Mouse (Mus musculus) stomach, embryonic 14.5 days (tissue): ENCODE data around the gene Aasdhppt. TPM values are rescaled to one million over a fixed set of nuclear protein-coding genes. Genes with fewer than 3 reads are reported as not detected.

ENCODE experiments used
- ATAC-seq: fragments of 200-750 bp; cut with Nextera tagmentation; 2 replicates; pipeline ENCODE4 v1.8.0; 2017; ENCODE audit warnings: low read depth, moderate TSS enrichment; ENCODE audit not compliant: insufficient number of reproducible peaks, insufficient read depth, low FRiP score
- H3K27ac ChIP-seq: fragments of 300-500 bp; sonication (generic); 2 replicates; pipeline ENCODE4 v1.5.1; 2014; ENCODE audit warnings: mild to moderate bottlenecking, low read length, moderate library complexity, mixed read lengths
- H3K27me3 ChIP-seq: fragments of 300-500 bp; sonication (generic); 2 replicates; pipeline ENCODE4 v1.6.1; 2014; ENCODE audit warnings: low read length, control low read depth, mixed read lengths; ENCODE audit not compliant: control insufficient read depth, insufficient read depth
- H3K36me3 ChIP-seq: fragments of 300-500 bp; sonication (generic); 2 replicates; pipeline ENCODE4 v1.6.1; 2014; ENCODE audit warnings: mild to moderate bottlenecking, control low read depth, low read length, moderate library complexity, mixed read lengths; ENCODE audit not compliant: control insufficient read depth, insufficient read depth
- H3K4me1 ChIP-seq: fragments of 300-500 bp; sonication (generic); 2 replicates; pipeline ENCODE4 v1.6.1; 2014; ENCODE audit warnings: low read length, control low read depth, mixed read lengths; ENCODE audit not compliant: control insufficient read depth, insufficient read depth
- H3K4me2 ChIP-seq: fragments of 300-500 bp; sonication (generic); replicated peaks from 2 replicates; pipeline ENCODE4 v1.6.1; 2014; ENCODE audit warnings: low read depth, low read length, control low read depth
- H3K4me3 ChIP-seq: fragments of 300-500 bp; sonication (generic); 2 replicates; pipeline ENCODE4 v1.5.1; 2014; ENCODE audit warnings: low read depth, low read length, control low read depth
- H3K9ac ChIP-seq: fragments of 300-500 bp; sonication (generic); replicated peaks from 2 replicates; pipeline ENCODE4 v1.6.1; 2014; ENCODE audit warnings: low read depth, mild to moderate bottlenecking, control low read depth, low read length, moderate library complexity, mixed read lengths
- H3K9me3 ChIP-seq: fragments of 300-500 bp; sonication (generic); 2 replicates; pipeline ENCODE4 v1.6.1; 2016; ENCODE audit warnings: low read depth, low read length, control low read depth; ENCODE audit not compliant: control insufficient read depth
- WGBS: fragments of 180-500 bp; shearing (Covaris S2); extraction: QIAGEN DNeasy Blood & Tissue Kit; methylation state at CpG from one replicate; pipeline ENCODE4 v1.1.7; 2014; 5-methylcytosine and 5-hydroxymethylcytosine counted together
- polyA plus RNA-seq: library from polyadenylated mRNA; unstranded; fragments of >200 nt; fragmentation: Nextera tagmentation; extraction: Ambion mirVana; gene quantifications from 2 replicates; pipeline ENCODE4 v1.2.1, GENCODE M21; 2014

Aasdhppt gene
- polyA plus RNA-seq, 1 experiment from 2014 or later = 34.5 TPM

DNA sequence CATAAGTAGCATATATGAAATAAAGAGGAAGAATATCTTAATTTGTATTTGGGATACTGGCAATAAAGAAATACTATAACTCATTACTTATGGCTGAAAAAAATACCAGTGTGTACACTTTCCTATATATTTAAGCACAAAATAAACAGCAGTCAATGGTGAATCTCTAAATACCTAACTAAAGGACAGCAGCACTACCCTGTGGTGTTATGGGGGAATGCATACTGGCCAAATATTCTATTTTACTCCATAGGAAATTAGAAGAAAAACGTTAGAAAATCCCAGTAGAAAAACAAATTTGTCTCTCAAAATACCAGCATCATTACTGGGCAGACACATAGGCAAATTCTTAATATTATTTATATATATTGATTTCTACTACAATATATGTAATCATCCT is 4.4 kb downstream of the Aasdhppt start:
- H3K4me2 ChIP-seq = no peak overlapping the region
- H3K4me3 ChIP-seq = no peak overlapping the region
- H3K9ac ChIP-seq = no peak overlapping the region
- peaks cover 8% of the 10 kb centered on the region; the same call in 1 of the 2 replicates for H3K4me1 ChIP-seq
- no peak overlapping the region for H3K27ac ChIP-seq
- ATAC-seq = no peak
- H3K27me3 ChIP-seq = no peaks in the 10 kb centered on the region
- WGBS = 62% methylated on average over 1 of the region's 1 CpGs
- H3K9me3 ChIP-seq = no peaks in the 10 kb centered on the region
- peaks cover 14% of the 10 kb centered on the region for H3K36me3 ChIP-seq

DNA sequence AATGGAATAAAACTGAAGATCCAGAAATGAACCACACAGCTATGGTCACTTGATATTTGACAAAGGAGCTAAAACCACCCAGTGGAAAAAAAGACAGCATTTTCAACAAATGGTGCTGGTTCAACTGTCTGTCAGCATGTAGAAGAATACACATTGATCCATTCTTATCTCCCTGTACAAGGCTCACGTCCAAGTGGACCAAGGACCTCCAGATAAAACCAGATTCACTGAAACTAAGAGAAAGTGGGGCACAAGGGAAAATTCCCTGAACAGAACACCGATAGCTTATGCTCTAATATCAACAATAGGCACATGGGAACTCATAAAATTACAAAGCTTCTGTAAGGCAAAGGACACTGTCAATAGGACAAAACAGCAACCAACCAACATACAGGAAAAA is 8.8 kb downstream of the Aasdhppt start:
- WGBS = 89% methylated on average over 2 of the region's 2 CpGs
- H3K4me1 ChIP-seq = no peaks in the 10 kb centered on the region
- H3K9ac ChIP-seq = no peak overlapping the region
- no peak overlapping the region for H3K4me3 ChIP-seq
- peaks cover 14% of the 10 kb centered on the region for H3K36me3 ChIP-seq
- H3K27ac ChIP-seq = no peak overlapping the region
- H3K27me3 ChIP-seq = no peaks in the 10 kb centered on the region
- no peak for ATAC-seq
- H3K9me3 ChIP-seq = no peaks in the 10 kb centered on the region
- no peak overlapping the region for H3K4me2 ChIP-seq

DNA sequence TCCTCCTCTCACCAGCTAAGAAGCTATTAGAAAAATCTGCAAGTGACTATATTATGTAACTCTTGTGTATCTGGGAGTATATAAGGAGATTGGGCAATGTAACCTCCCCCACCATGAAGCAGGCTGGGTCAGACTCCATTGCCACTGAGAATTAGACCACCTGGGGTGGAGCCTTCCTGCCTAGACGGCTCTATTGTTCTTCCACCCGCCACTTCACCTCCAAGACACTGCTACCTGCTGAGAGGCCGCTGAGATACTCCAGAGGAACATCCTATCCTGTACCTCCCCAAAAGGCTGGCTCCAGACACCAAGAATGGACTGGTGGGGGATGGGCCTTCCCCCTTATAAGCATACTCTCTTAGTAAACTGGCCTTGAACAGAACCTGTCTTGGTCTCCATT is 25.4 kb downstream of the Aasdhppt start:
- no peak overlapping the region for H3K27ac ChIP-seq
- no peaks in the 10 kb centered on the region for H3K9me3 ChIP-seq
- H3K4me1 ChIP-seq = no peaks in the 10 kb centered on the region
- ATAC-seq = no peak
- no peak overlapping the region for H3K4me2 ChIP-seq
- H3K9ac ChIP-seq = no peak overlapping the region
- no peaks in the 10 kb centered on the region for H3K27me3 ChIP-seq
- H3K36me3 ChIP-seq = no peaks in the 10 kb centered on the region
- WGBS = 43% methylated on average over 3 of the region's 3 CpGs
- H3K4me3 ChIP-seq = no peak overlapping the region

DNA sequence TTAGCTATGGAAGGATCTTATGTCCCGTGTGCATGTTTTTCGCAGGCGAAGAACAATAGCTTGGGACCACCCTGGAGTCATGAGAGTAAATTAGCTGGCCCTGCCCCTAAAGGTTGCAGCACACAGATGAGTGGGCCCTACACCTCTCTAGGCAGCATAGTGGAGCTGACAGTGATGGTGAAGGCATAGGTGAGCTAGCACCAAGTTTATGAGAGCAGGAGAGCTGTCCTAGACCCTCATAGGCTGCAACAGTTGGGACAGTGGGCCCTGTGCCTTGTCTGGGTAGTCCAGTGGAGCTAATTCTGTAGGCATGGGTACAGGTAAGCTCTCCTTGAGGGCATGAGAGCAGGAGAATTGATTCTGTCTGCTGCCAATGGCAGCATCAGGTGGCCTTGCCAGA is 42.4 kb downstream of the Aasdhppt start:
- Histone ChIP-seq H3K27me3 (no peaks in the 10 kb centered on the region), H3K27ac (no peak overlapping the region), H3K9me3 (no peaks in the 10 kb centered on the region), H3K4me3 (no peak overlapping the region), H3K9ac (no peak overlapping the region), H3K4me1 (no peaks in the 10 kb centered on the region), H3K4me2 (no peak overlapping the region), H3K36me3 (no peaks in the 10 kb centered on the region)
- 90% methylated on average over 3 of the region's 3 CpGs for WGBS
- no peak for ATAC-seq

DNA sequence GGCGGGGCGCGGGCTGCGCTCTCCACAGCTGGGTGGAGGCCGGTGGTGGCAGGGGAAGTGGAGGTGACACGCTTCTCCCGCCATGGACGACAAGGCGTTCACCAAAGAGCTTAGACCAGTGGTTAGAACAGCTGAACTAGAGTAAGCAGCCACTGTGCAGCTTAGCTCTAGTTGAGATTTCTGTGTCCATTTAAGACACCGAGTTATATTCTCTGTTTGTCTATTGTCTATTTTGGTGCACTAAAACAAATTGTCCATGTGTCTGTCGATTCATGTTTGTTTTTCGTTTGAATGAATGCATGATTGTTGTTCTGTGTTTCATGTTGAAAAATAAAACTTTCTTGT is 48.6 kb downstream of the Aasdhppt start:
- H3K9ac ChIP-seq = no peak overlapping the region
- no peaks in the 10 kb centered on the region for H3K27me3 ChIP-seq
- no peak overlapping the region for H3K4me2 ChIP-seq
- no peaks in the 10 kb centered on the region for H3K4me1 ChIP-seq
- peak overlapping the region; percentile 7; the same call in 1 of the 2 replicates for H3K4me3 ChIP-seq
- 59% methylated on average over 12 of the region's 12 CpGs for WGBS
- H3K36me3 ChIP-seq = no peaks in the 10 kb centered on the region
- no peak overlapping the region for H3K27ac ChIP-seq
- no peak for ATAC-seq
- peaks cover 9% of the 10 kb centered on the region for H3K9me3 ChIP-seq

DNA sequence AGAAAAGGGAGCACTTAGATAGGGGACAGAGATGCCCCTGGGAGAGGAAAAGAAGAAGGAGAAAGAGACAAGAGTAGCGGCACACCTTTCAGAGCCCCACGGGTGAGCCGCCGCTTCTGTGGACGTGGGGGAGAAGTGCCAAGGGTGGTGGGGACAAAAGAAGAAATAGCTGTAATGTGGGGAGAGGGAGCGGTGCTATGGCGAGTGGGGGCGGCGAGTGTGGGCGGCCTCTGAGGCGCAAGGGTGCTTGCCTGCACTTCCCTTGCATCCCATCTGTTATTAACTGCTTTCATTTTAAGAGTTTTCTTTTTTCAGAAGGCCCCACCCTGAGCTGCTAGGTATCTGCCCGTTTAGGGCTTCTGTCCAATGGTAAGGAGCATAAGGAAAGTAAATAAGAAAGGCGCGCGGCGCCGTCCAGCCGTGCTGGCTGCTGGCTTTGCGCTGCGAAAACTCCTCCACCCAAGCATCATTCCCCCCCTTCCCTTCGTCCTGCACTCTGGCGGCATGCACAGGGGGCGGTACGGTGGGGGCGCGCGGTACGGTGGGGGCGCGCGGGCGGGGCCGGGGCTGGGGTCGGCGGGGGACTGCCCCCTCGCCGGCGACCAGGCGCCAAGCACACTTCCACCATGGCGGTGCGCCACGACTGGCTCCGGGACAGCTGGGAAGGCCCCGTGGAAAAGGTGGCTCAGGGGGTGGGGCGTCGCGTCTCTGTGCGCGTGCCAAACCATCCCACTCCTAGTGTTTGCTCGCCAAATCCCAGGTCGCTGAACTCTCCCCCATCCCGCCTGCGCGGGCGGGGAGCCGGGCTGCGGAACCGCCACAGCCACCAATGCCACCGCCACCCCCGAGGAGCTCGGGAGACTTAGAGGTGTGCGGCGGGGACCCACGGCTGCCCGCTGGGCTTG is 49.2 kb downstream of the Aasdhppt start:
- no peak overlapping the region for H3K4me2 ChIP-seq
- H3K4me3 ChIP-seq = peak overlapping the region; percentile 7; the same call in 1 of the 2 replicates
- WGBS = 50% methylated on average over 65 of the region's 65 CpGs

DNA sequence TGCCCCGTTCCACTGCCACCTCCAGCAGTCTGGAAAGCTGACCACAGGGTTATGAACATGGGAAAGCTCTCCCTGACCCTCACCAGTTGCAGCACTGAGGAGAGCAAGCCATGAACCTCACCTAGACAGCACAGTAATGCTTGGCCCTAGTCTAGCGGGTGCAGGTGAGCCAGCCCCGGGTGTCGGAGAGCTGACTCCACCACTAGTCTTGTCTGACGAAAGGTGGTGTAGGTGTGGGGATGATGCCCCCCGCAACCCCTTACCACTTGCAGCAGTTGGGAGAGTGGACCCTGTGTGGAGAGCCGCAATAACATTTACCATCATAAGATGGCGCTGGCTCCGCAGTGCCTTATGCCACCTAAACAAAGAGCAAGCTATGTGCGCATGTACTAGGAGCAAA is 50.2 kb downstream of the Aasdhppt start:
- H3K27ac ChIP-seq = no peak overlapping the region
- no peaks in the 10 kb centered on the region for H3K4me1 ChIP-seq
- no peak overlapping the region for H3K4me2 ChIP-seq
- H3K27me3 ChIP-seq = no peaks in the 10 kb centered on the region
- peaks cover 9% of the 10 kb centered on the region for H3K9me3 ChIP-seq
- H3K9ac ChIP-seq = no peak overlapping the region
- H3K36me3 ChIP-seq = no peaks in the 10 kb centered on the region
- no peak for ATAC-seq
- WGBS = 95% methylated on average over 10 of the region's 10 CpGs
- no peak overlapping the region for H3K4me3 ChIP-seq

More for the DNA sequence above, 49.2 kb downstream of the Aasdhppt start:
- no peak overlapping the region for H3K9ac ChIP-seq
- no peaks in the 10 kb centered on the region for H3K4me1 ChIP-seq
- no peaks in the 10 kb centered on the region for H3K27me3 ChIP-seq
- H3K27ac ChIP-seq = no peak overlapping the region
- peak; percentile 23; the same call in 1 of the 2 replicates for ATAC-seq
- H3K9me3 ChIP-seq = peaks cover 9% of the 10 kb centered on the region
- no peaks in the 10 kb centered on the region for H3K36me3 ChIP-seq
